Mouse (Mus musculus) embryonic facial prominence, embryonic 15.5 days (tissue): ENCODE data around the gene Paf1. TPM values are rescaled to one million over a fixed set of nuclear protein-coding genes. Genes with fewer than 3 reads are reported as not detected.
"Not testable (repeated sequence)": the region's sequence is repeated elsewhere in the genome, so short reads cannot be mapped to it uniquely, and the experiment has no call there.

Experiments used
- ATAC-seq: fragments of 200-750 bp; cut with Nextera tagmentation; 2 replicates; pipeline ENCODE4 v1.8.0; 2017; ENCODE audit warnings: low read depth, moderate TSS enrichment; ENCODE audit not compliant: insufficient number of reproducible peaks, low FRiP score, low TSS enrichment
- H3K27ac ChIP-seq: fragments of 300-500 bp; sonication (generic); replicated peaks from 2 replicates; pipeline ENCODE4 v1.5.1; 2015; ENCODE audit warnings: mild to moderate bottlenecking, inconsistent platforms
- H3K27me3 ChIP-seq: fragments of 300-500 bp; sonication (generic); 2 replicates; pipeline ENCODE4 v1.6.1; 2015; ENCODE audit warnings: inconsistent platforms
- H3K36me3 ChIP-seq: fragments of 300-500 bp; sonication (generic); 2 replicates; pipeline ENCODE4 v1.6.1; 2015; ENCODE audit warnings: mild to moderate bottlenecking, inconsistent platforms
- H3K4me1 ChIP-seq: fragments of 300-500 bp; sonication (generic); 2 replicates; pipeline ENCODE4 v1.6.1; 2015; ENCODE audit warnings: inconsistent platforms
- H3K4me2 ChIP-seq: fragments of 300-500 bp; sonication (generic); replicated peaks from 2 replicates; pipeline ENCODE4 v1.6.1; 2015; ENCODE audit warnings: mild to moderate bottlenecking, inconsistent platforms
- H3K4me3 ChIP-seq: fragments of 300-500 bp; sonication (generic); replicated peaks from 2 replicates; pipeline ENCODE4 v1.5.1; 2015; ENCODE audit warnings: mild to moderate bottlenecking, inconsistent platforms
- H3K9ac ChIP-seq: fragments of 300-500 bp; sonication (generic); 2 replicates; pipeline ENCODE4 v1.6.1; 2015; ENCODE audit warnings: inconsistent platforms
- H3K9me3 ChIP-seq: fragments of 300-500 bp; sonication (generic); replicated peaks from 2 replicates; pipeline ENCODE4 v1.6.1; 2016; ENCODE audit warnings: inconsistent platforms
- WGBS: fragments of 180-500 bp; shearing (Covaris S2); methylation state at CpG from one replicate; pipeline ENCODE4 v1.1.7; 2015; 5-methylcytosine and 5-hydroxymethylcytosine counted together
- polyA plus RNA-seq: library from polyadenylated mRNA; unstranded; fragments of >200 nt; fragmentation: Nextera tagmentation; extraction: Ambion mirVana; gene quantifications from 2 replicates; pipeline ENCODE4 v1.2.1, GENCODE M21; 2015

Paf1 gene
- polyA plus RNA-seq, 1 experiment from 2014 or later = 78.9 TPM

GRCm38 (mm10) chr7:28387384-28387783 is 5.4 kb upstream of the Paf1 start:
- Histone ChIP-seq H3K4me1 (peaks cover 35% of the 10 kb centered on the region), H3K36me3 (peaks cover 49% of the 10 kb centered on the region)
- not testable (repeated sequence) for H3K4me3 ChIP-seq, ATAC-seq, H3K4me2 ChIP-seq, H3K9me3 ChIP-seq, H3K27ac ChIP-seq, H3K27me3 ChIP-seq, H3K9ac ChIP-seq
- WGBS = 84% methylated on average over 7 of the region's 7 CpGs

GRCm38 (mm10) chr7:28390331-28390730 is 2.4 kb upstream of the Paf1 start:
- no peak for ATAC-seq
- 94% methylated on average over 3 of the region's 3 CpGs for WGBS
- H3K36me3 ChIP-seq = peaks cover 53% of the 10 kb centered on the region

GRCm38 (mm10) chr7:28393272-28393951 is 661 bp downstream of the Paf1 start:
- H3K9ac ChIP-seq = peak overlapping the region; percentile 65
- H3K4me2 ChIP-seq = peak overlapping the region; percentile 93
- no peaks in the 10 kb centered on the region for H3K27me3 ChIP-seq
- peak overlapping the region; percentile 83 for H3K27ac ChIP-seq
- no peaks in the 10 kb centered on the region for H3K9me3 ChIP-seq
- H3K36me3 ChIP-seq = peaks cover 55% of the 10 kb centered on the region
- H3K4me1 ChIP-seq = peaks cover 19% of the 10 kb centered on the region
- 4% methylated on average over 22 of the region's 22 CpGs for WGBS
- no peak for ATAC-seq
- peak overlapping the region; percentile 86 for H3K4me3 ChIP-seq

More at GRCm38 (mm10) chr7:28390331-28390730, 2.4 kb upstream of the Paf1 start:
- Histone ChIP-seq H3K9ac (no peak overlapping the region), H3K27me3 (no peaks in the 10 kb centered on the region), H3K4me2 (no peak overlapping the region), H3K4me3 (no peak overlapping the region), H3K9me3 (no peaks in the 10 kb centered on the region), H3K4me1 (peaks cover 25% of the 10 kb centered on the region), H3K27ac (no peak overlapping the region)

GRCm38 (mm10) chr7:28395425-28395824 is 2.7 kb downstream of the Paf1 start:
- peaks cover 53% of the 10 kb centered on the region for H3K36me3 ChIP-seq
- ATAC-seq = no peak
- H3K9me3 ChIP-seq = no peaks in the 10 kb centered on the region
- H3K4me1 ChIP-seq = peaks cover 19% of the 10 kb centered on the region
- 93% methylated on average over 4 of the region's 4 CpGs for WGBS
- H3K4me2 ChIP-seq = no peak overlapping the region
- no peak overlapping the region for H3K4me3 ChIP-seq
- no peak overlapping the region for H3K9ac ChIP-seq
- no peaks in the 10 kb centered on the region for H3K27me3 ChIP-seq
- no peak overlapping the region for H3K27ac ChIP-seq

GRCm38 (mm10) chr7:28398000-28398399 is 5.2 kb downstream of the Paf1 start:
- H3K4me2 ChIP-seq = no peak overlapping the region
- peaks cover 9% of the 10 kb centered on the region for H3K4me1 ChIP-seq
- no peak overlapping the region for H3K4me3 ChIP-seq
- WGBS = 67% methylated on average over 3 of the region's 3 CpGs
- ATAC-seq = no peak
- no peaks in the 10 kb centered on the region for H3K9me3 ChIP-seq
- no peak overlapping the region for H3K9ac ChIP-seq
- peaks cover 75% of the 10 kb centered on the region for H3K36me3 ChIP-seq
- H3K27me3 ChIP-seq = no peaks in the 10 kb centered on the region
- H3K27ac ChIP-seq = no peak overlapping the region

GRCm38 (mm10) chr7:28398696-28399340 is 6.1 kb downstream of the Paf1 start:
- no peak for ATAC-seq
- Histone ChIP-seq H3K27ac (no peak overlapping the region), H3K27me3 (no peaks in the 10 kb centered on the region), H3K4me3 (no peak overlapping the region), H3K4me2 (no peak overlapping the region), H3K9me3 (no peaks in the 10 kb centered on the region), H3K9ac (no peak overlapping the region), H3K36me3 (peaks cover 83% of the 10 kb centered on the region), H3K4me1 (peaks cover 3% of the 10 kb centered on the region)
- 89% methylated on average over 10 of the region's 10 CpGs for WGBS

GRCm38 (mm10) chr7:28401030-28401429 is 8.3 kb downstream of the Paf1 start:
- Histone ChIP-seq H3K4me3 (no peak overlapping the region), H3K36me3 (peaks cover 91% of the 10 kb centered on the region), H3K27me3 (no peaks in the 10 kb centered on the region), H3K4me2 (no peak overlapping the region), H3K4me1 (no peaks in the 10 kb centered on the region), H3K9me3 (no peaks in the 10 kb centered on the region), H3K9ac (no peak overlapping the region), H3K27ac (no peak overlapping the region)
- 100% methylated on average over 1 of the region's 1 CpGs for WGBS
- ATAC-seq = no peak

- no peak overlapping the region for H3K9ac ChIP-seq
- no peaks in the 10 kb centered on the region for H3K27me3 ChIP-seq
- no peak overlapping the region for H3K27ac ChIP-seq
- H3K9me3 ChIP-seq = no peaks in the 10 kb centered on the region
- no peak overlapping the region for H3K4me3 ChIP-seq
- H3K4me1 ChIP-seq = no peaks in the 10 kb centered on the region
- 79% methylated on average over 3 of the region's 3 CpGs for WGBS
- no peak overlapping the region for H3K4me2 ChIP-seq
- H3K36me3 ChIP-seq = peaks cover 92% of the 10 kb centered on the region
- no peak for ATAC-seq
Observed at GRCm38 (mm10) chr7:28401942-28402341, 9.2 kb downstream of the Paf1 start.

- no peak overlapping the region for H3K4me2 ChIP-seq
- ATAC-seq = no peak
- H3K4me1 ChIP-seq = no peaks in the 10 kb centered on the region
- no peak overlapping the region for H3K4me3 ChIP-seq
- H3K27me3 ChIP-seq = no peaks in the 10 kb centered on the region
- no peak overlapping the region for H3K27ac ChIP-seq
- peaks cover 90% of the 10 kb centered on the region for H3K36me3 ChIP-seq
- WGBS = 73% methylated on average over 3 of the region's 3 CpGs
- H3K9ac ChIP-seq = no peak overlapping the region
- no peaks in the 10 kb centered on the region for H3K9me3 ChIP-seq
Observed at GRCm38 (mm10) chr7:28410841-28411475, 18.2 kb downstream of the Paf1 start.

- ATAC-seq = no peak
- H3K9ac ChIP-seq = no peak overlapping the region
- 81% methylated on average over 4 of the region's 4 CpGs for WGBS
- no peaks in the 10 kb centered on the region for H3K27me3 ChIP-seq
- no peak overlapping the region for H3K4me3 ChIP-seq
- no peak overlapping the region for H3K27ac ChIP-seq
- no peak overlapping the region for H3K4me2 ChIP-seq
- peaks cover 85% of the 10 kb centered on the region for H3K36me3 ChIP-seq
- no peaks in the 10 kb centered on the region for H3K9me3 ChIP-seq
- H3K4me1 ChIP-seq = no peaks in the 10 kb centered on the region
Observed at GRCm38 (mm10) chr7:28412826-28413225, 20.1 kb downstream of the Paf1 start.

GRCm38 (mm10) chr7:28417368-28417767 is 24.6 kb downstream of the Paf1 start:
- peaks cover 90% of the 10 kb centered on the region for H3K36me3 ChIP-seq
- H3K9ac ChIP-seq = no peak overlapping the region

More at GRCm38 (mm10) chr7:28417368-28417767, 24.6 kb downstream of the Paf1 start:
- H3K4me2 ChIP-seq = no peak overlapping the region
- H3K4me3 ChIP-seq = no peak overlapping the region
- H3K27ac ChIP-seq = no peak overlapping the region
- ATAC-seq = no peak
- no peaks in the 10 kb centered on the region for H3K9me3 ChIP-seq
- H3K27me3 ChIP-seq = no peaks in the 10 kb centered on the region
- H3K4me1 ChIP-seq = peaks cover 17% of the 10 kb centered on the region
